Mouse (Mus musculus): ENCODE measurements around the gene Gm13287.
"Not testable (repeated sequence)": the region's sequence is repeated elsewhere in the genome, so short reads cannot be mapped to it uniquely, and the experiment has no call there.

Gene Gm13287

DNA sequence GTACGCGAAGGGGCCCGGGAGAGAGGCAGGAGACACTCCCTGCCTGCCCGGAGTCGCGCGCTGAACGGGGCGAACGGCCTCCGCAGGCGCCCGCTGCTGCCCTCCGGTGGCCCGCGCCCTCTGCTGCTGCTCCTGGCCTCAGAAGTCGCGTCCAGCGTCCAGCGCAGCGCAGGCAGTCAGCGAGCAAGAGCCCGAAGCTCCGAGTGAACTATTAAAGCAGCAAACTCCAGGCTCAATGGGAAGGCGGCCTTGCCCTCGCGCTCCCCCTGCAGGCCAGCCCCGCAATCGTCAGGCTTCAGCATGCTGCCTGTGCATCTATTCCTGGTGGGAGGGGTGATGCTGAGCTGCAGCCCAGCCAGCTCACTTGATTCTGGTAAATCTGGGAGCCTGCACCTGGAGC is at the start of gene Gm13287:
Gene Gm13287 (plus strand): TSS at position 301 of the 400 bp plus-strand sequence.
- not testable (repeated sequence) for DNase-seq (ENCODE audit: low spot score)

DNA sequence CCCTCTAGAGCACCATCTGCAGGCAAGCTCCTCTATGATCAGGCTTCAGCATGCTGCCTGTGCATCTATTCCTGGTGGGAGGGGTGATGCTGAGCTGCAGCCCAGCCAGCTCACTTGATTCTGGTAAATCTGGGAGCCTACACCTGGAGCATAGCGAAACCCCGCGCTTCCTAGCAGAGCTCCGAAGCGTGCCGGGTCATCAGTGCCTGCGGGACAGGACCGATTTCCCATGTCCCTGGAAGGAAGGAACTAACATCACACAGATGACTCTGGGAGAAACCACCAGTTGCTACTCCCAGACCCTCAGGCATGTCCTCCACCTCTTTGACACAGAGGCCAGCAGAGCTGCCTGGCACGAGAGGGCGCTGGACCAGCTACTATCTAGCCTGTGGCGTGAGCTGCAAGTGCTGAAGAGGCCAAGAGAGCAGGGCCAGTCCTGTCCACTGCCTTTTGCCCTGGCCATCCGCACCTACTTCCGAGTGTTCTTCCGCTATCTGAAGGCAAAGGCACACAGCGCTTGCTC is 48.2 kb upstream of the Gm13287 start, which contains the start of gene Gm13271:
Gene Gm13271 (plus strand): TSS at position 51 of the 523 bp plus-strand sequence.
- DNase-seq (ENCODE audit: low spot score), result peak; percentile 27

DNA sequence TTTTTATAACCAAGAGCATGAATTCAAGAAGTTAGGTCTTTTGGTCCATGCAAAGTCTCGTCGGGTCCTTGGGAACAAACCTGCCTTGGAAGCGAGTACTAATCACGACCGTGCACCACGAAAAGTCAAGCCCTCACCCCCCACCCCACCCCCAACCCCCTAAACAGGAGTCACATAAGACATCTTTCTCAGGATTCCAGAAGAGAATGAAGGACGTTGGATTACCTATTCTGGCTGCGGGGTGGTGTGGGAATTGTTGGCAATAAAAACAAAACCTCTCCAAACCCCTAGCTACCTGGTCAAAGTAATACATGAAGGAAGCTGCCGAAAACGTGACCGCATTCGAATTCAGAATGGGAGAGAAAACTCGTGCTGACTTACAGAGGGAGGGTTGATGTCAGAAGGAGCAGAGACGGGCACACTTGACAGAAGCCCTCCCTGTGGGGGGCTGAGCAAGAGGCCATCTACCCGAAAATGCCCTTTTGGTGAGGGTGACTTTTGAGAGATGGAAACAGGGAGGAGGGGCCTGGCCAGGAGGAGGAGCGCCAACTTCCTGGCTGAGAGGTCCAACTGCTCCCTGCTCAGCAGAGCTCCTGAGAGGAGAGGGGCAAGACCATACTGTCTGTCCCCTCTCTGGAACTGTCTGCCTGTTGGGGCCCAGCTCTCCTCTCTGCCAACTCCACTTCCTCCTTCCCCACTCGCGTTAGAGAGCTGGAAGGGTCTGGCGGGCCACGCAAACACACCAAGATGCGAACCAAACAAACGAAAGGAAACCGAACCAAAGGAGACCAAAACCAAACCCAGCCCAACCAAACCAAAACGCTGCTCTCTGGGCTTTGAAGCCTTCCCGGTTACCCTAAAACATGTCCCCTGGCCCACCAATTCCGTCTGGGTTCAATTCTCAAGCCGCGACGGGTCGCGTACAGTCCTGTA is 46.2 kb upstream of the Gm13287 start:
- not testable (repeated sequence) for DNase-seq (ENCODE audit: low spot score)

DNA sequence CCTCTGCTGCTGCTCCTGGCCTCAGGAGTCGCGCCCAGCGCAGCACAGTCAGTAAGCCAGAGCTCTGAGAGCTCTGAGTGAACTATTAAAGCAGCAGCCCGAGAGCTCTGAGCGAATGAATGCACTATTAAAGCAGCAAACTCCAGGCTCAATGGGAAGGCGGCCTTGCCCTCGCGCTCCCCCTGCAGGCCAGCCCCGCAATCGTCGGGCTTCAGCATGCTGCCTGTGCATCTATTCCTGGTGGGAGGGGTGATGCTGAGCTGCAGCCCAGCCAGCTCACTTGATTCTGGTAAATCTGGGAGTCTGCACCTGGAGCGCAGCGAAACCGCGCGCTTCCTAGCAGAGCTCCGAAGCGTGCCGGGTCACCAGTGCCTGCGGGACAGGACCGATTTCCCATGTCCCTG is 45.4 kb upstream of the Gm13287 start:
- peak; percentile 93 for DNase-seq (ENCODE audit: low spot score)

DNA sequence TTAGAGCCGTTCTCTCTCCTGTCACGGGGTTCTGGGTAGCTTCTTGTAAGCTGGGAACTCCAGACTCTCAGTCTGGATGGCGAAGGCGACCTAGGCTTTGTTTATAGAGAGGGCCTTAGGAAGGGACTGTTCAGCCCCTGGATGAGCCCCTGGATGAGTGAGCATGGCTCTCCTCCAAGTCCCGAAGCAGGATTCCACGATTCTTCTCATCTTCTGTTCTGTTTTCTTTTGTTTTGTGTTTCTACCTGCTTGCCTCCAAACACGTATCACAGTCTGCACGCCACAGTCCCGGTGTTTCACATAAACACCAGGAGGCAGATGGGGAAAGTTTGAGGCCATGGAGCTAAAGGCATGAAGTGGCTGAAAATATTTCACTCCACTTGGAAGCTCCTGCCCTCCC is 44.3 kb upstream of the Gm13287 start:
- not testable (repeated sequence) for DNase-seq (ENCODE audit: low spot score)

DNA sequence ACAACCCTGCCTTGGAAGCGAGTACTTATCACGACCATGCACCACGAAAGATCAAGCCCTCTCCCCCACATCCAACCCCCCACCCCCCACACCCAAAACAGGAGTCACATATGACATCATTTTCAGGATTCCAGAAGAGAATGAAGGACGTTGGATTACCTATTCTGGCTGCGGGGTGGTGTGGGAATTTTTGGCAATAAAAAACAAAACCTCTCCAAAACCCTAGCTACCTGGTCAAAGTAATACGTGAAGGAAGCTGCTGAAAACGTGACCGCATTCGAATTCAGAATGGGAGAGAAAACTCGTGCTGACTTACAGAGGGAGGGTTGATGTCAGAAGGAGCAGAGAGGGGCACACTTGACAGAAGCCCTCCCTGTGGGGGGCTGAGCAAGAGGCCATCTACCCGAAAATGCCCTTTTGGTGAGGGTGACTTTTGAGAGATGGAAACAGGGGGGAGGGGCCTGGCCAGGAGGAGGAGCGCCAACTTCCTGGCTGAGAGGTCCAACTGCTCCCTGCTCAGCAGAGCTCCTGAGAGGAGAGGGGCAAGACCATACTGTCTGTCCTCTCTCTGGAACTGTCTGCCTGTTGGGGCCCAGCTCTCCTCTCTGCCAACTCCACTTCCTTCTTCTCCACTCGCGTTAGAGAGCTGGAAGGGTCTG is 43.3 kb upstream of the Gm13287 start, which contains the start of gene Gm13283:
Gene Gm13283 (plus strand): TSS at position 510 of the 659 bp plus-strand sequence.
- not testable (repeated sequence) for DNase-seq (ENCODE audit: low spot score)

DNA sequence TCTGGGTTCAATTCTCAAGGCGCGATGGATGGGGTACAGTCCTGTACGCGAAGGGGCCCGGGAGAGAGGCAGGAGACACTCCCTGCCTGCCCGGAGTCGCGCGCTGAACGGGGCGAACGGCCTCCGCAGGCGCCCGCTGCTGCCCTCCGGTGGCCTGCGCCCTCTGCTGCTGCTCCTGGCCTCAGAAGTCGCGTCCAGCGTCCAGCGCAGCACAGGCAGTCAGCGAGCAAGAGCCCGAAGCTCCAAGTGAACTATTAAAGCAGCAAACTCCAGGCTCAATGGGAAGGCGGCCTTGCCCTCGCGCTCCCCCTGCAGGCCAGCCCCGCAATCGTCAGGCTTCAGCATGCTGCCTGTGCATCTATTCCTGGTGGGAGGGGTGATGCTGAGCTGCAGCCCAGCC is 42.6 kb upstream of the Gm13287 start:
- DNase-seq (ENCODE audit: low spot score), result peak; percentile 13

DNA sequence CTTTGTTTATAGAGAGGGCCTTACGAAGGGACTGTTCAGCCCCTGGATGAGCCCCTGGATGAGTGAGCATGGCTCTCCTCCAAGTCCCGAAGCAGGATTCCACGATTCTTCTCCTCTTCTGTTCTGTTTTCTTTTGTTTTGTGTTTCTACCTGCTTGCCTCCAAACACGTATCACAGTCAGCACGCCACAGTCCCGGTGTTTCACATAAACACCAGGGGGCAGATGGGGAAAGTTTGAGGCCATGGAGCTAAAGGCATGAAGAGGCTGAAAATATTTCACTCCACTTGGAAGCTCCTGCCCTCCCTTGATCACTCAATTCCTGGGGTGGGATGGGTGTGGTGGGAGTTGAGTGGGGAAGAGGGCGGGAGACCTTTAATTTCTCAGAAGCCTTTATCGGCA is 41.3 kb upstream of the Gm13287 start:
- DNase-seq (ENCODE audit: low spot score), result peak; percentile 55

DNA sequence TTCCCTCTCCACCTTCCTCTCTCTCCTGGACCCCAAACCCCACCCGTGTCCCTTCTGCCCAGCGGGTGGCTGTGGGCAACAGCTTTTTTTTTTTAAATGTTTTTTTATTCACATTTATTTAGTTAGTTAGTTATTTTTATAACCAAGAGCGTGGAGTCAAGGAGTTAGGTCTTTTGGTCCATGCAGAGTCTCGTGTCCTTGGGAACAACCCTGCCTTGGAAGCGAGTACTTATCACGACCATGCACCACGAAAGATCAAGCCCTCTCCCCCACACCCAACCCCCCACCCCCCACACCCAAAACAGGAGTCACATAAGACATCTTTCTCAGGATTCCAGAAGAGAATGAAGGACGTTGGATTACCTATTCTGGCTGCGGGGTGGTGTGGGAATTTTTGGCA is 40.7 kb upstream of the Gm13287 start:
- DNase-seq (ENCODE audit: low spot score), result not testable (repeated sequence)

DNA sequence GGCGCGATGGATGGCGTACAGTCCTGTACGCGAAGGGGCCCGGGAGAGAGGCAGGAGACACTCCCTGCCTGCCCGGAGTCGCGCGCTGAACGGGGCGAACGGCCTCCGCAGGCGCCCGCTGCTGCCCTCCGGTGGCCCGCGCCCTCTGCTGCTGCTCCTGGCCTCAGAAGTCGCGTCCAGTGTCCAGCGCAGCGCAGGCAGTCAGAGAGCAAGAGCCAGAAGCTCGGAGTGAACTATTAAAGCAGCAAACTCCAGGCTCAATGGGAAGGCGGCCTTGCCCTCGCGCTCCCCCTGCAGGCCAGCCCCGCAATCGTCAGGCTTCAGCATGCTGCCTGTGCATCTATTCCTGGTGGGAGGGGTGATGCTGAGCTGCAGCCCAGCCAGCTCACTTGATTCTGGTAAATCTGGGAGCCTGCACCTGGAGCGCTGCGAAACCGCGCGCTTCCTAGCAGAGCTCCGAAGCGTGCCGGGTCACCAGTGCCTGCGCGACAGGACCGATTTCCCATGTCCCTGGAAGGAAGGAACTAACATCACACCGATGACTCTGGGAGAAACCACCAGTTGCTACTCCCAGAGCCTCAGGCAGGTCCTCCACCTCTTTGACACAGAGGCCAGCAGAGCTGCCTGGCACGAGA is 39.6 kb upstream of the Gm13287 start:
- not testable (repeated sequence) for DNase-seq (ENCODE audit: low spot score)

DNA sequence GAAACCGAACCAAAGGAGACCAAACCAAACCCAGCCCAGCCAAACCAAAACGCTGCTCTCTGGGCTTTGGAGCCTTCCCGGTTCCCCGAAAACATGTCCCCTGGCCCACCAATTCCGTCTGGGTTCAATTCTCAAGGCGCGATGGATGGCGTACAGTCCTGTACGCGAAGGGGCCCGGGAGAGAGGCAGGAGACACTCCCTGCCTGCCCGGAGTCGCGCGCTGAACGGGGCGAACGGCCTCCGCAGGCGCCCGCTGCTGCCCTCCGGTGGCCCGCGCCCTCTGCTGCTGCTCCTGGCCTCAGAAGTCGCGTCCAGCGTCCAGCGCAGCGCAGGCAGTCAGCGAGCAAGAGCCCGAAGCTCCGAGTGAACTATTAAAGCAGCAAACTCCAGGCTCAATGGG is 29.5 kb upstream of the Gm13287 start, which contains the start of gene Gm13290:
Gene Gm13290 (plus strand): TSS at position 301 of the 400 bp plus-strand sequence.
- not testable (repeated sequence) for DNase-seq (ENCODE audit: low spot score)

DNA sequence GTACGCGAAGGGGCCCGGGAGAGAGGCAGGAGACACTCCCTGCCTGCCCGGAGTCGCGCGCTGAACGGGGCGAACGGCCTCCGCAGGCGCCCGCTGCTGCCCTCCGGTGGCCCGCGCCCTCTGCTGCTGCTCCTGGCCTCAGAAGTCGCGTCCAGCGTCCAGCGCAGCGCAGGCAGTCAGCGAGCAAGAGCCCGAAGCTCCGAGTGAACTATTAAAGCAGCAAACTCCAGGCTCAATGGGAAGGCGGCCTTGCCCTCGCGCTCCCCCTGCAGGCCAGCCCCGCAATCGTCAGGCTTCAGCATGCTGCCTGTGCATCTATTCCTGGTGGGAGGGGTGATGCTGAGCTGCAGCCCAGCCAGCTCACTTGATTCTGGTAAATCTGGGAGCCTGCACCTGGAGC is 26.4 kb upstream of the Gm13287 start, which contains the start of gene Gm13289:
Gene Gm13289 (plus strand): TSS at position 301 of the 400 bp plus-strand sequence.
- DNase-seq (ENCODE audit: low spot score), result not testable (repeated sequence)

DNA sequence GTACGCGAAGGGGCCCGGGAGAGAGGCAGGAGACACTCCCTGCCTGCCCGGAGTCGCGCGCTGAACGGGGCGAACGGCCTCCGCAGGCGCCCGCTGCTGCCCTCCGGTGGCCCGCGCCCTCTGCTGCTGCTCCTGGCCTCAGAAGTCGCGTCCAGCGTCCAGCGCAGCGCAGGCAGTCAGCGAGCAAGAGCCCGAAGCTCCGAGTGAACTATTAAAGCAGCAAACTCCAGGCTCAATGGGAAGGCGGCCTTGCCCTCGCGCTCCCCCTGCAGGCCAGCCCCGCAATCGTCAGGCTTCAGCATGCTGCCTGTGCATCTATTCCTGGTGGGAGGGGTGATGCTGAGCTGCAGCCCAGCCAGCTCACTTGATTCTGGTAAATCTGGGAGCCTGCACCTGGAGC is 23.5 kb upstream of the Gm13287 start, which contains the start of gene Gm13272:
Gene Gm13272 (plus strand): TSS at position 301 of the 400 bp plus-strand sequence.
- not testable (repeated sequence) for DNase-seq (ENCODE audit: low spot score)

DNA sequence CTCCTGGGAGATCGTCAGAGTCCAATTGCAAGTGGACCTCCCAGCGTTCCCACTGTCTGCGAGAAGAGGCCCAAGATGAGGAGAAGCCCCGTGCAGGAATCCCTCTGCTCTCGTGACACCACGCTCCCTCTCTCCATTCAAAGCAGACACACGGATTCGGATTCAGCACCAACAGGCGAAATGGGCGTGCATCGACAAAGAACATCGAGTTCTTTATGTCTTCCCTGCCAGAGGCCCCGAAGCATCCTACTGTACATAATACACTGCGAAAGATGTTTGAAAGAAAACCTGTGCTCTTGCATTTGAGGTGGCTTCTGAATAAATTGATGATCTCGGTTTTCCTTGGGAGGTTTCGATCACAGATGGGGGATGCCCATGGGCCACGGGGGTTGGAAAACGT is 22.7 kb upstream of the Gm13287 start:
- not testable (repeated sequence) for DNase-seq (ENCODE audit: low spot score)

DNA sequence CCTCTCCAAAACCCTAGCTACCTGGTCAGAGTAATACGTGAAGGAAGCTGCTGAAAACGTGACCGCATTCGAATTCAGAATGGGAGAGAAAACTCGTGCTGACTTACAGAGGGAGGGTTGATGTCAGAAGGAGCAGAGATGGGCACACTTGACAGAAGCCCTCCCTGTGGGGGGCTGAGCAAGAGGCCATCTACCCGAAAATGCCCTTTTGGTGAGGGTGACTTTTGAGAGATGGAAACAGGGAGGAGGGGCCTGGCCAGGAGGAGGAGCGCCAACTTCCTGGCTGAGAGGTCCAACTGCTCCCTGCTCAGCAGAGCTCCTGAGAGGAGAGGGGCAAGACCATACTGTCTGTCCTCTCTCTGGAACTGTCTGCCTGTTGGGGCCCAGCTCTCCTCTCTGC is 21.2 kb upstream of the Gm13287 start, which contains the start of gene Ifnz:
Gene Ifnz (plus strand): TSS at position 301 of the 400 bp plus-strand sequence.
- DNase-seq (ENCODE audit: low spot score), result not testable (repeated sequence)

DNA sequence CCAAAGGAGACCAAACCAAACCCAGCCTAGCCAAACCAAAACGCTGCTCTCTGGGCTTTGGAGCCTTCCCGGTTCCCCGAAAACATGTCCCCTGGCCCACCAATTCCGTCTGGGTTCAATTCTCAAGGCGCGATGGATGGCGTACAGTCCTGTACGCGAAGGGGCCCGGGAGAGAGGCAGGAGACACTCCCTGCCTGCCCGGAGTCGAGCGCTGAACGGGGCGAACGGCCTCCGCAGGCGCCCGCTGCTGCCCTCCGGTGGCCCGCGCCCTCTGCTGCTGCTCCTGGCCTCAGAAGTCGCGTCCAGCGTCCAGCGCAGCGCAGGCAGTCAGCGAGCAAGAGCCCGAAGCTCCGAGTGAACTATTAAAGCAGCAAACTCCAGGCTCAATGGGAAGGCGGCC is 20.7 kb upstream of the Gm13287 start:
- DNase-seq (ENCODE audit: low spot score), result not testable (repeated sequence)

DNA sequence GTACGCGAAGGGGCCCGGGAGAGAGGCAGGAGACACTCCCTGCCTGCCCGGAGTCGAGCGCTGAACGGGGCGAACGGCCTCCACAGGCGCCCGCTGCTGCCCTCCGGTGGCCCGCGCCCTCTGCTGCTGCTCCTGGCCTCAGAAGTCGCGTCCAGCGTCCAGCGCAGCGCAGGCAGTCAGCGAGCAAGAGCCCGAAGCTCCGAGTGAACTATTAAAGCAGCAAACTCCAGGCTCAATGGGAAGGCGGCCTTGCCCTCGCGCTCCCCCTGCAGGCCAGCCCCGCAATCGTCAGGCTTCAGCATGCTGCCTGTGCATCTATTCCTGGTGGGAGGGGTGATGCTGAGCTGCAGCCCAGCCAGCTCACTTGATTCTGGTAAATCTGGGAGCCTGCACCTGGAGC is 17.6 kb upstream of the Gm13287 start, which contains the start of gene Gm13276:
Gene Gm13276 (plus strand): TSS at position 301 of the 400 bp plus-strand sequence.
- not testable (repeated sequence) for DNase-seq (ENCODE audit: low spot score)

DNA sequence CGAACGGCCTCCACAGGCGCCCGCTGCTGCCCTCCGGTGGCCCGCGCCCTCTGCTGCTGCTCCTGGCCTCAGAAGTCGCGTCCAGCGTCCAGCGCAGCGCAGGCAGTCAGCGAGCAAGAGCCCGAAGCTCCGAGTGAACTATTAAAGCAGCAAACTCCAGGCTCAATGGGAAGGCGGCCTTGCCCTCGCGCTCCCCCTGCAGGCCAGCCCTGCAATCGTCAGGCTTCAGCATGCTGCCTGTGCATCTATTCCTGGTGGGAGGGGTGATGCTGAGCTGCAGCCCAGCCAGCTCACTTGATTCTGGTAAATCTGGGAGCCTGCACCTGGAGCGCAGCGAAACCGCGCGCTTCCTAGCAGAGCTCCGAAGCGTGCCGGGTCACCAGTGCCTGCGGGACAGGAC is 14.7 kb upstream of the Gm13287 start, which contains the start of gene Gm13277:
Gene Gm13277 (plus strand): TSS at position 231 of the 400 bp plus-strand sequence.
- DNase-seq (ENCODE audit: low spot score), result peak; percentile 58

DNA sequence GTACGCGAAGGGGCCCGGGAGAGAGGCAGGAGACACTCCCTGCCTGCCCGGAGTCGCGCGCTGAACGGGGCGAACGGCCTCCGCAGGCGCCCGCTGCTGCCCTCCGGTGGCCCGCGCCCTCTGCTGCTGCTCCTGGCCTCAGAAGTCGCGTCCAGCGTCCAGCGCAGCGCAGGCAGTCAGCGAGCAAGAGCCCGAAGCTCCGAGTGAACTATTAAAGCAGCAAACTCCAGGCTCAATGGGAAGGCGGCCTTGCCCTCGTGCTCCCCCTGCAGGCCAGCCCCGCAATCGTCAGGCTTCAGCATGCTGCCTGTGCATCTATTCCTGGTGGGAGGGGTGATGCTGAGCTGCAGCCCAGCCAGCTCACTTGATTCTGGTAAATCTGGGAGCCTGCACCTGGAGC is 11.8 kb upstream of the Gm13287 start, which contains the start of gene Gm13278:
Gene Gm13278 (plus strand): TSS at position 301 of the 400 bp plus-strand sequence.
- DNase-seq (ENCODE audit: low spot score), result not testable (repeated sequence)

DNA sequence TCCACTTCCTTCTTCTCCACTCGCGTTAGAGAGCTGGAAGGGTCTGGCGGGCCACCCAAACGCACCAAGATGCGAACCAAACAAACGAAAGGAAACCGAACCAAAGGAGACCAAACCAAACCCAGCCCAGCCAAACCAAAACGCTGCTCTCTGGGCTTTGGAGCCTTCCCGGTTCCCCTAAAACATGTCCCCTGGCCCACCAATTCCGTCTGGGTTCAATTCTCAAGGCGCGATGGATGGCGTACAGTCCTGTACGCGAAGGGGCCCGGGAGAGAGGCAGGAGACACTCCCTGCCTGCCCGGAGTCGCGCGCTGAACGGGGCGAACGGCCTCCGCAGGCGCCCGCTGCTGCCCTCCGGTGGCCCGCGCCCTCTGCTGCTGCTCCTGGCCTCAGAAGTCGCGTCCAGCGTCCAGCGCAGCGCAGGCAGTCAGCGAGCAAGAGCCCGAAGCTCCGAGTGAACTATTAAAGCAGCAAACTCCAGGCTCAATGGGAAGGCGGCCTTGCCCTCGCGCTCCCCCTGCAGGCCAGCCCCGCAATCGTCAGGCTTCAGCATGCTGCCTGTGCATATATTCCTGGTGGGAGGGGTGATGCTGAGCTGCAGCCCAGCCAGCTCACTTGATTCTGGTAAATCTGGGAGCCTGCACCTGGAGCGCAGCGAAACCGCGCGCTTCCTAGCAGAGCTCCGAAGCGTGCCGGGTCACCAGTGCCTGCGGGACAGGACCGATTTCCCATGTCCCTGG is 8.9 kb upstream of the Gm13287 start, which contains the start of gene Gm13275:
Gene Gm13275 (plus strand): TSS at position 552 of the 740 bp plus-strand sequence.
- peak; percentile 42 for DNase-seq (ENCODE audit: low spot score)
